Mouse (Mus musculus) kidney, embryonic 16.5 days (tissue): ENCODE measurements around the gene Sis. TPM values are rescaled to one million over a fixed set of nuclear protein-coding genes. Genes with fewer than 3 reads are reported as not detected.

Source experiments
- ATAC-seq: fragments of 200-750 bp; cut with Nextera tagmentation; 2 replicates; pipeline ENCODE4 v1.8.0; 2017; ENCODE audit warnings: moderate TSS enrichment; ENCODE audit not compliant: low FRiP score, low TSS enrichment
- H3K27ac ChIP-seq: fragments of 300-500 bp; sonication (generic); 2 replicates; pipeline ENCODE4 v1.5.1; 2014; ENCODE audit warnings: low read length
- H3K27me3 ChIP-seq: fragments of 300-500 bp; sonication (generic); 2 replicates; pipeline ENCODE4 v1.6.1; 2014; ENCODE audit warnings: low read length, control low read depth, mixed read lengths; ENCODE audit not compliant: insufficient read depth
- H3K36me3 ChIP-seq: fragments of 300-500 bp; sonication (generic); 2 replicates; pipeline ENCODE4 v1.6.1; 2014; ENCODE audit warnings: low read length, control low read depth, mixed read lengths; ENCODE audit not compliant: insufficient read depth
- H3K4me1 ChIP-seq: fragments of 300-500 bp; sonication (generic); 2 replicates; pipeline ENCODE4 v1.6.1; 2014; ENCODE audit warnings: low read length, control low read depth, mixed read lengths; ENCODE audit not compliant: insufficient read depth
- H3K4me2 ChIP-seq: fragments of 300-500 bp; sonication (generic); replicated peaks from 2 replicates; pipeline ENCODE4 v1.6.1; 2014; ENCODE audit warnings: low read depth, low read length
- H3K4me3 ChIP-seq: fragments of 300-500 bp; sonication (generic); 2 replicates; pipeline ENCODE4 v1.5.1; 2014; ENCODE audit warnings: mild to moderate bottlenecking, low read length
- H3K9ac ChIP-seq: fragments of 300-500 bp; sonication (generic); replicated peaks from 2 replicates; pipeline ENCODE4 v1.6.1; 2014; ENCODE audit warnings: low read length
- H3K9me3 ChIP-seq: fragments of 300-500 bp; sonication (generic); 2 replicates; pipeline ENCODE4 v1.6.1; 2016; ENCODE audit warnings: low read length, control low read depth
- WGBS: fragments of 180-500 bp; shearing (Covaris S2); extraction: QIAGEN DNeasy Blood & Tissue Kit; methylation state at CpG from one replicate; pipeline ENCODE4 v1.1.7; 2014; 5-methylcytosine and 5-hydroxymethylcytosine counted together
- polyA plus RNA-seq: library from polyadenylated mRNA; unstranded; fragments of >200 nt; fragmentation: Nextera tagmentation; extraction: Ambion mirVana; gene quantifications from 2 replicates; pipeline ENCODE4 v1.2.1, GENCODE M21; 2015

Gene Sis
- polyA plus RNA-seq: not detected in 2 replicates

- H3K9ac ChIP-seq: no peak within 1 kb of the TSS
- H3K27me3 ChIP-seq: no peaks in the 10 kb centered on the region
- no peak for ATAC-seq
- no peak within 1 kb of the TSS for H3K4me3 ChIP-seq
- H3K27ac ChIP-seq: no peak within 1 kb of the TSS
- no peaks in the 10 kb centered on the region for H3K36me3 ChIP-seq
- no peaks in the 10 kb centered on the region for H3K9me3 ChIP-seq
- no peak within 1 kb of the TSS for H3K4me2 ChIP-seq
- H3K4me1 ChIP-seq: no peaks in the 10 kb centered on the region
Observed at GRCm38 (mm10) chr3:72967675-72968074, at the start of gene Sis. TSS of gene Sis (minus strand) at chr3:72967863.

DNA sequence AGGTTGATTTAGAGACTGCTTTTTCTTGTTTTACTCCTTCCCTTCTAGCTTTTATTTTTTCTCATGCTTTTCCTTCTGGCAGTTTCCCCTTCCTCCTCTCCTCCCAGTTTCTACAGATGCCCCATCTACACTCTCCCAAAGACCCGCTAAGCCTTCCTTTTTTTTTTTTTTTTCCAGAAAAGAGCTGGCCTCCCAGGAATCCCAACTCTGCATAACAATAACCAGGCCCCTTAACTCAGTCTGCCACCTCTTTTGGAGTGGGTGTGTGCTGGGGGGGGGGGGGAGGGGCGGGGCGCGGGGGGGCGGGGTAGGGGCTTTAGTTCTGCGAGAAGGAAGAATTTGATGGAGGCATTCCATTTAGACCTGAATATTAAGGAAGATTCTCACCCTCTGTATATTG lies 38.4 kb upstream of the Sis start:
- Histone ChIP-seq H3K9me3 (no peaks in the 10 kb centered on the region), H3K36me3 (no peaks in the 10 kb centered on the region), H3K4me3 (no peak overlapping the region), H3K4me2 (no peak overlapping the region), H3K9ac (no peak overlapping the region), H3K27ac (no peak overlapping the region), H3K27me3 (no peaks in the 10 kb centered on the region), H3K4me1 (no peaks in the 10 kb centered on the region)
- WGBS: 7% methylated on average over 6 of the region's 6 CpGs
- ATAC-seq: no peak

DNA sequence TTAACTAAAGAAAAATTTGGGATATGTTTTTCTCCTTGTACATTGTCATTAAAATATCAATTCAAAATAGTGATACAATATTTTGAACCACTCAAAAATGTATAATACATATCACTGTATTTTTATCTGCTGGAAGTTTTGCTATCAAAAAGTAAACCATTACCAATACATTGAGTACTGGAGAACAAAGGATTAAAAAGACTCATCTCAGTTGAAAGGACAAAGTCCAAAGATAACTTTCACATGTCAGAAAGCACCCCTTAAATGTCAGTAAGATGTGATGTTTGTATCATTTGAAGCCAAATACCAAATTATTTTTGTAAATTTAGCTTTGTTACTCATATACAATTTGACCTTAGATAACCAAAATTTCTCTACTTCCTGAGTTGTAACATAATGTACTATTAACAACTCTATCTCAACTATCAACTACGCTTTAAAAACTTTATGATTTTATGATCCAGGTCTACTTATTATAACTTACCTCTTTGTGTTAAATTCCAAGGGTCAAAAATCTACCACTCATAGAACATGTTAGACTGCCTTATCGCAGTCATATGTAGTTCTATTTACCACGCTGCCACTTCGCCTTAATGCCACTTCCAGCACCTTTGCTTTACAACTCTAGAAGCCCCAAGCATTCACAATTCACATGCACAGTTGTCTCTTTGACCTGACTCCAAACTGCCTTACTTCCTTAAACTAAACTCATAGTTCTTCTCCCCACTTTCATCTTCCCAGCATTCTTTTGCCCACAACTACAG lies 35.5 kb upstream of the Sis start:
- no peaks in the 10 kb centered on the region for H3K9me3 ChIP-seq
- no peak overlapping the region for H3K9ac ChIP-seq
- no peaks in the 10 kb centered on the region for H3K36me3 ChIP-seq
- no peak overlapping the region for H3K27ac ChIP-seq
- WGBS: 94% methylated on average over 4 of the region's 4 CpGs
- H3K4me2 ChIP-seq: no peak overlapping the region
- H3K4me3 ChIP-seq: no peak overlapping the region
- H3K27me3 ChIP-seq: no peaks in the 10 kb centered on the region
- no peak for ATAC-seq
- H3K4me1 ChIP-seq: no peaks in the 10 kb centered on the region

DNA sequence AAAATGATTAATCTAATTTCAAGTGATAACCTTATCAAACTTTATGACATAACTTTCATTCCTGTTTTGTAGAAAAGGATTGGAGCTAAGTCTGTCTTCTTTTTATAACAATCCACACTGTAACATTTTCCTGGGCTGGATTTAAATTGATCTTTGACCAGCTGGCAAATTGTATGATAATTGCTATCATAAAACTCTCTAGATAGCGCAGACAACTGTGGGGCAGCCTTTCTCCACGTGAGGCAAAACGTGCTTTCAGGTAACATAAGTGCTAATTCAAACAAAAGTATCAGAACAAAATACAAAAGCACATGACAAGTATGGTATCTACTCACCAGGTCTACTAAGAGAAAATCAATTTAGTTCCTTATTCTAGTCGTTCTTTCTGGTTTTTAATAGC lies 29.9 kb upstream of the Sis start:
- no peak overlapping the region for H3K9ac ChIP-seq
- no peak overlapping the region for H3K4me3 ChIP-seq
- no peak overlapping the region for H3K27ac ChIP-seq
- no peaks in the 10 kb centered on the region for H3K27me3 ChIP-seq
- H3K4me1 ChIP-seq: no peaks in the 10 kb centered on the region
- no peaks in the 10 kb centered on the region for H3K36me3 ChIP-seq
- H3K4me2 ChIP-seq: no peak overlapping the region
- 44% methylated on average over 4 of the region's 4 CpGs for WGBS
- no peaks in the 10 kb centered on the region for H3K9me3 ChIP-seq
- ATAC-seq: no peak

DNA sequence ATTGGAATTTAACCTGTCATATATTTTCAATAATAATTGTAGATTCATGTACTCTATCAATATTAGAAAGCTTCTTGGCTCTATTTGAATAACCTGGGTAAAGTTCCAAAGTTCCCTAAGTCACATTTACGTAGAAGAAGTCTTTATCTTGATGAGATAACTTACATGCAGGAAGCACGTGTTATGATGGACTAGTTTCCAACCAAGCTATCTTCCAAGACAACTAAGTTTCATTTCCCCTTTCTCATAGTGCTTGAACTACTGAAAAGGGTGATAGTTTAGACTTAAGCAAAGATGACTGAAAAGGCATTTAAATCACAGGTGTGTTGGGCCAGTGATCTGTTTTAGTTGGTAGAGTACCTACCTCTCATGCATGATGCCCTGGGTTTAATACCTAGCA lies 23.3 kb upstream of the Sis start:
- 81% methylated on average over 2 of the region's 2 CpGs for WGBS
- H3K9me3 ChIP-seq: no peaks in the 10 kb centered on the region
- no peaks in the 10 kb centered on the region for H3K36me3 ChIP-seq
- ATAC-seq: no peak
- H3K4me1 ChIP-seq: no peaks in the 10 kb centered on the region
- H3K27ac ChIP-seq: no peak overlapping the region
- H3K4me2 ChIP-seq: no peak overlapping the region
- no peaks in the 10 kb centered on the region for H3K27me3 ChIP-seq
- H3K9ac ChIP-seq: no peak overlapping the region
- H3K4me3 ChIP-seq: no peak overlapping the region

GRCm38 (mm10) chr3:72976602-72977001 lies 8.9 kb upstream of the Sis start:
- no peak overlapping the region for H3K27ac ChIP-seq
- ATAC-seq: no peak
- H3K4me2 ChIP-seq: no peak overlapping the region
- H3K27me3 ChIP-seq: no peaks in the 10 kb centered on the region
- WGBS: 15% methylated on average over 3 of the region's 3 CpGs
- no peaks in the 10 kb centered on the region for H3K9me3 ChIP-seq
- no peak overlapping the region for H3K9ac ChIP-seq
- H3K4me1 ChIP-seq: no peaks in the 10 kb centered on the region
- no peak overlapping the region for H3K4me3 ChIP-seq
- H3K36me3 ChIP-seq: no peaks in the 10 kb centered on the region

DNA sequence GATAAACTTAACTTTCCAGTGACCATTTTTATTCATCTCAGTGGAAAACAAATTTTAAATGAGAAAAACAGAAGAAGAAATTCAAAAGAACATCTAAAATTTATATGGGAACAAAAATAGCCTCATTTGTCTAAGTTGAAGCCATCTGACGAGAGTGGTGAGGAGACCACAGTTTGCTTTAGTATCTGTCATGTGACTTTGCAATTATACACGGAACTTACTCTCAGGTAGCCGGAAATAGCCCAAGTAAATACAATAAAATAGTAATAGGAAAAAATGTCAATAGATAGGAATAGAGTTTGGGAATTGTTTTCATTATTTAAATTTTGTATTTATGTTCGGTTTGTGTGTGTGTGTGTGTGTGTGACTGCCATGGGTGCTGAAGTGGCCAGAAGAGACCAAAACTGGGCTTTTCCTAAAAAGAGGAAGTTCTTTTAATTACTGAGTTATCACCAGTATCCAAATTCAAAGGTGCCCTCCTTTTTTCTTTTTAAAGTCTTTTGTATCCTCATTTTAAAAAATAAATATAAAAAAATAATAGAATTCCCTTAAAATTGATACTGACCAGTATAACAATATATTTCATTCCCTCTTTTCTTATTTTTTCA lies 48.6 kb downstream of the Sis start:
- no peaks in the 10 kb centered on the region for H3K36me3 ChIP-seq
- no peak overlapping the region for H3K27ac ChIP-seq
- WGBS: 81% methylated on average over 4 of the region's 4 CpGs
- ATAC-seq: no peak
- no peaks in the 10 kb centered on the region for H3K9me3 ChIP-seq
- H3K4me2 ChIP-seq: no peak overlapping the region
- no peaks in the 10 kb centered on the region for H3K4me1 ChIP-seq
- H3K9ac ChIP-seq: no peak overlapping the region
- no peak overlapping the region for H3K4me3 ChIP-seq
- H3K27me3 ChIP-seq: no peaks in the 10 kb centered on the region

GRCm38 (mm10) chr3:72882501-72882900 lies 85.2 kb downstream of the Sis start:
- no peaks in the 10 kb centered on the region for H3K4me1 ChIP-seq
- H3K27me3 ChIP-seq: no peaks in the 10 kb centered on the region
- no peak overlapping the region for H3K9ac ChIP-seq
- no peak overlapping the region for H3K27ac ChIP-seq
- no peak overlapping the region for H3K4me3 ChIP-seq
- WGBS: 89% methylated on average over 1 of the region's 1 CpGs
- H3K4me2 ChIP-seq: no peak overlapping the region
- H3K36me3 ChIP-seq: no peaks in the 10 kb centered on the region
- ATAC-seq: no peak
- H3K9me3 ChIP-seq: no peaks in the 10 kb centered on the region

GRCm38 (mm10) chr3:72868141-72868540 lies 99.5 kb downstream of the Sis start:
- Histone ChIP-seq H3K27me3 (no peaks in the 10 kb centered on the region), H3K4me2 (no peak overlapping the region), H3K36me3 (no peaks in the 10 kb centered on the region), H3K9me3 (no peaks in the 10 kb centered on the region), H3K4me1 (no peaks in the 10 kb centered on the region), H3K27ac (no peak overlapping the region), H3K4me3 (no peak overlapping the region), H3K9ac (no peak overlapping the region)
- no peak for ATAC-seq

DNA sequence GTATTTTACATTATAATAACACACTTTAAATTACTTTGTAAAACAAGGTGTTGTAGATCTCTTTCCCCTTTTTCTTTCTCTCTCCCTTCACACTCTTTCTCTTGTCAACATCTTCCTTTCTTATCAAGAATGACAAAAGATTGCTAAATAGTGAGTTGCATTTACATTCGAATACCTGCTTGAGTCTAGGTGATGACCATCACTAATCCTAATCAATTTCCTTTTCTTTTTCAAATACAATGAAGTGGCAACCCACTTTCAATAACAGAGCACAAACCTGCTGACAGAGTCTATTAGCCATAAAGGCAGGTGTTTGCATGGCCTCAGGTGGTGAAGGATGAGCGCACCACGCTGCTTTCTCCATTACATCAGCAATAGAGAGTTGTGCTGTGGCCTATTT lies 108.9 kb downstream of the Sis start:
- Histone ChIP-seq H3K9ac (no peak overlapping the region), H3K36me3 (no peaks in the 10 kb centered on the region), H3K27ac (no peak overlapping the region), H3K4me3 (no peak overlapping the region), H3K4me2 (no peak overlapping the region), H3K27me3 (no peaks in the 10 kb centered on the region), H3K9me3 (no peaks in the 10 kb centered on the region), H3K4me1 (no peaks in the 10 kb centered on the region)
- 84% methylated on average over 3 of the region's 3 CpGs for WGBS
- ATAC-seq: no peak
